Mouse (Mus musculus) heart, postnatal 0 days (tissue): ENCODE results near the gene Gba2.

ENCODE experiments used
- CTCF ChIP-seq: IDR thresholded peaks from 2 replicates; pipeline ENCODE4 v1.5.1; 2016; ENCODE audit warnings: antibody characterized with exemption, control low read depth, low read depth
- EP300 ChIP-seq: IDR thresholded peaks from 2 replicates; pipeline ENCODE4 v1.6.1; 2016; ENCODE audit warnings: antibody characterized with exemption, low read depth

DNA sequence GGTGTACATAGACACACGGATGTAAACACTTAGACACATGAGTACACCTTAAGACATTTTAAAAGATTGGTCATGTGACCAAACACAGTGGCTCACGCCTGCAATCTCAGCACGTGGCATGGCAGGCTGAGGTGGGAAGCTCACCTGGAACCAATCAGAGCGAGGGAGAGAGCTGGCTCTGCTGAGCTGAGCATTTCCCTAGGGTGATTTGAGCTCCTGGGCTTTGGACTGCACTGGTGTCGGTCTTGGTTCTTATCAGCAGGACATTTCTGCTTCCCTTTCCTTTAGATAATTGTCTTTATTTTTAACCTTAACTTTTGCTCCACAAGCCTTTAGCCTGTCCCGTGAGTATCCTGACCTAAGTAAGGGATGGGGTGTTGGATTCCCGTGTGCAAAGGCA lies 9.0 kb upstream of the Gba2 start:
- TF ChIP-seq EP300: peak; percentile 91
- TF ChIP-seq CTCF: no peak
